Comparison of ENCODE assay signal across 9 mouse cellular contexts in the genomic region with DNA sequence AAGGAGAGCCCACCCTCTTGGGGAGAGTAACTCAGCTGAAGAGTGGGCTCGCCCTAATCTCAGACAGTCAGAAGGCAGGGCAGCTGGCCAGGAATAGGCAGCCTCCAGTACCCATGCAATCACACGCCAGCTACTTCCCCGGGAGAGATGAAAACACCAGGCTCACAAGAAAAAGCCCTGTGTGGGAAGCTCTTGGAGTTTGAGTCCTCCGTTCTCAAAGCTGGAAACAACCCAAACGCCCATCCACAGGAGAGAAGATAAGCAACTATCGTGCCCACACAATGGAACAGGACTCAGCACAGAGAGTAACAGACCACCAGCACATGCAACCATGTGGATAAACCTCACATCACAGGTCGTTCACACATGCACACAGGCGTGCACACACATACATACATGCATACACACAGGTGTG. TPM values are rescaled to one million over a fixed set of nuclear protein-coding genes. Genes with fewer than 3 reads are reported as not detected.
DNase-seq lines count a peak whose midpoint lies in the region; ATAC-seq and TF ChIP-seq lines count a peak whose summit lies in the region.
"Had no signal": no experiment of that assay in that cellular context is flagged by ENCODE, and none has a peak within 500 bp of the region (broad histone marks: within the 10 kb centered on the region; RNA-seq: fewer than 3 reads in every experiment).

No protein-coding gene starts in this region.

- no peaks in the 10 kb centered on the region for H3K9me3 ChIP-seq in forebrain, postnatal 0 days (ENCODE audit: low read length)
- no peaks in the 10 kb centered on the region for H3K9me3 ChIP-seq in neural tube, embryonic 15.5 days (replicated peaks)

- ATAC-seq in forebrain, postnatal 0 days = peak; percentile 64
- peak; percentile 30; the same call in 1 of the 2 replicates for ATAC-seq in neural tube, embryonic 15.5 days (ENCODE audit: low FRiP score)
- no peak for ATAC-seq in activated CD4-positive, CD25-positive, alpha-beta regulatory T cell, adult 4 months

- no peak overlapping the region for H3K9ac ChIP-seq in forebrain, postnatal 0 days
- no peak overlapping the region for H3K9ac ChIP-seq in neural tube, embryonic 15.5 days (replicated peaks)

- TF ChIP-seq CTCF in forebrain, postnatal 0 days (IDR thresholded peaks at IDR 0.05; ENCODE audit: low read depth) = no peak
- TF ChIP-seq CTCF in left cerebral cortex, adult 2 months (IDR thresholded peaks at IDR 0.05) = no peak

- H3K4me3 ChIP-seq in forebrain, postnatal 0 days (ENCODE audit: low read depth, low read length) = no peak overlapping the region
- no peak overlapping the region for H3K4me3 ChIP-seq in left cerebral cortex, adult 2 months
- H3K4me3 ChIP-seq in neural tube, embryonic 15.5 days (replicated peaks) = no peak overlapping the region
- H3K4me3 ChIP-seq: erythroblast, embryonic 14.5 days had no signal

- H3K36me3 ChIP-seq in forebrain, postnatal 0 days (ENCODE audit: insufficient read depth) = no peaks in the 10 kb centered on the region
- H3K36me3 ChIP-seq in neural tube, embryonic 15.5 days = no peaks in the 10 kb centered on the region

- H3K4me2 ChIP-seq in forebrain, postnatal 0 days (ENCODE audit: low read depth) = 0 out of 2 replicates have a peak overlapping the region, but pooled peaks have one; percentile 10
- H3K4me2 ChIP-seq in neural tube, embryonic 15.5 days = 0 out of 2 replicates have a peak overlapping the region, but pooled peaks have one; percentile 1

- peaks cover 17% of the 10 kb centered on the region for H3K4me1 ChIP-seq in forebrain, postnatal 0 days (ENCODE audit: insufficient read depth)
- H3K4me1 ChIP-seq in neural tube, embryonic 15.5 days = peaks cover 39% of the 10 kb centered on the region

- intact Hi-C loops in left cerebral cortex, adult 2 months (cut with DNase I) = no loop called here

- peak overlapping the region; percentile 50 for H3K27ac ChIP-seq in forebrain, postnatal 0 days (ENCODE audit: low read depth, low read length)
- peak overlapping the region; percentile 61 for H3K27ac ChIP-seq in left cerebral cortex, adult 2 months
- peak overlapping the region; percentile 61 for H3K27ac ChIP-seq in neural tube, embryonic 15.5 days (replicated peaks)

- WGBS in forebrain, postnatal 0 days = 29% methylated on average over 8 of the region's 8 CpGs
- 63% methylated on average over 8 of the region's 8 CpGs for WGBS in neural tube, embryonic 15.5 days

- no peaks in the 10 kb centered on the region for H3K27me3 ChIP-seq in forebrain, postnatal 0 days (ENCODE audit: insufficient read depth, low read length)
- H3K27me3 ChIP-seq in neural tube, embryonic 15.5 days (replicated peaks) = no peaks in the 10 kb centered on the region

- peak; percentile 54 for DNase-seq in layer of hippocampus, adult 11-12 months (ENCODE audit: low spot score)
- DNase-seq in layer of hippocampus, postnatal 36 days = no peak
- DNase-seq in forebrain, postnatal 0 days = peak; percentile 67
- peak; percentile 61 to 66 for DNase-seq in left cerebral cortex, adult 2 months (ENCODE audit: extremely low spot score in 1 of 2, low spot score in 2 of 2)
- DNase-seq in ovary, postnatal 36 days (ENCODE audit: low spot score) = no peak
- DNase-seq in kidney, adult 18-20 months = no peak

RNA-seq across cellular contexts. Expression of a gene that starts 23.1 kb away (rescaled TPM):
- 10 to 100 TPM; 26.6 to 32.4 TPM for total RNA-seq in layer of hippocampus, postnatal 36 days (2021)
- total RNA-seq in forebrain, postnatal 0 days (2014; rRNA removed) = 47.9 and 57.3 TPM in 2 replicates
- 18.0 and 18.3 TPM in 2 replicates for polyA plus RNA-seq in forebrain, postnatal 0 days (2015; fragmentation: Nextera tagmentation; extraction: Ambion mirVana)
- 10 to 100 TPM; 31.0 to 32.8 TPM for total RNA-seq in left cerebral cortex, adult 2 months (2021)
- 15.0 and 19.9 TPM in 2 replicates for polyA plus RNA-seq in neural tube, embryonic 15.5 days (2015; fragmentation: Nextera tagmentation; extraction: Ambion mirVana)
- 10 to 100 TPM; 11.5 to 11.9 TPM for polyA plus RNA-seq in activated CD4-positive, CD25-positive, alpha-beta regulatory T cell, adult 4 months (2017; shearing (Covaris generic))

RNA-seq across cellular contexts. Expression of a gene that starts 54.9 kb away (rescaled TPM):
- total RNA-seq in layer of hippocampus, postnatal 36 days (2021) = not detected
- total RNA-seq in forebrain, postnatal 0 days (2014; rRNA removed) = 0.15 TPM in 1 of 2 replicates, not detected in the other
- polyA plus RNA-seq in forebrain, postnatal 0 days (2015; fragmentation: Nextera tagmentation; extraction: Ambion mirVana) = not detected in 2 replicates
- total RNA-seq in left cerebral cortex, adult 2 months (2021) = not detected
- polyA plus RNA-seq in neural tube, embryonic 15.5 days (2015; fragmentation: Nextera tagmentation; extraction: Ambion mirVana) = 0.18 TPM in 1 of 2 replicates, not detected in the other
- 10 to 100 TPM; 10.6 to 13.8 TPM for polyA plus RNA-seq in activated CD4-positive, CD25-positive, alpha-beta regulatory T cell, adult 4 months (2017; shearing (Covaris generic))
- polyA plus RNA-seq: erythroblast, embryonic 14.5 days had no signal

Comparison
In these comparisons a context has a peak if more than half of its experiments do, and no peak if none do; other contexts are left out.
1. DNase-seq: peak in layer of hippocampus, adult 11-12 months (single experiment), forebrain, postnatal 0 days (single experiment) and left cerebral cortex, adult 2 months (2 of 2); none in layer of hippocampus, postnatal 36 days (0 of 2), ovary, postnatal 36 days (single experiment) and kidney, adult 18-20 months (single experiment).
2. Peak in every context shown above with its lines, with median percentiles within 50 percentile points of each other: H3K27ac ChIP-seq.